Mouse (Mus musculus): ENCODE results near the gene Tbc1d22b. TPM values are rescaled to one million over a fixed set of nuclear protein-coding genes. Genes with fewer than 3 reads are reported as not detected.

Tbc1d22b gene
- total and polyA plus RNA-seq, 3 experiments = 8.0 to 53.8 (median 30.7) TPM

DNA sequence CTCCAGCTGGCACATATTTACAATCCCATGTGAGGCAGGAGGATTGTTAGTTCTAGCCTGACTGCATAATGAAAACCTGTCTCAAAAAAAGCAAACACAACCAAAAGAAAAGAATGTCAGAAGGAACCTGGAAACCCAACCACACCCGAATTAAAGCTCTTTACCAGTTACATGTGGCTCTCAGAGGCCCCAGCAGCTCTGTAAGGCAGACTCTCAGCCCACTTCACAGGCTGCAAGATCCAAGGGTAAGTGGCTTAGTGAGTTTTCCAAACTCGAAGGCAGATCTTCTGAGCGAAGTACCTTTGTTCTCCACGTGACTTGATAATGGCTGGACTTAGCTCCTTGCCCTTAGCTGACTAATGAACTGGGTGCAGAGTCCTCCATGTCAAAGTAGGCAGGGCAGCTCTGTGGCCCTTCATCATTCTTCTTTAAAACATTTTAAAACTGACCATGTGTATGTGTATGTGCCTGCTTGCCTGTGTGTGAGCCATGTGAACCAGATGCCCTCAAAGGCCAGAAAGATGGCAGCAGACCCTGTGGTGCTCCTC, 30.1 kb downstream of the Tbc1d22b start:
- Histone ChIP-seq H3K27me3 (ENCODE audit: control insufficient read depth in 1 of 2, insufficient read depth in 2 of 2, low read length in 2 of 2) (no peaks in the 10 kb centered on the region), H3K9ac (ENCODE audit: control insufficient read depth, low read depth, low read length, poor library complexity, severe bottlenecking) (no peak overlapping the region), H3K4me3 (ENCODE audit: control insufficient read depth in 1 of 2, insufficient read depth in 1 of 2, low read depth in 2 of 2, low read length in 2 of 2) (no peak overlapping the region), H3K79me2 (ENCODE audit: control insufficient read depth, insufficient read depth, low read length, poor library complexity) (no peaks in the 10 kb centered on the region), H3K4me1 (ENCODE audit: control insufficient read depth in 1 of 2, insufficient read depth in 2 of 2, low read length in 2 of 2) (no peaks in the 10 kb centered on the region), H3K9me3 (replicated peaks; ENCODE audit: insufficient read depth, low read length) (no peaks in the 10 kb centered on the region), H3K27ac (ENCODE audit: control insufficient read depth, low read depth, low read length) (no peak overlapping the region), H3K36me3 (ENCODE audit: control insufficient read depth in 1 of 2, insufficient read depth in 2 of 2, low read length in 2 of 2) (no peaks in the 10 kb centered on the region; a peak in 1 of 4 replicates)
- DNase-seq (ENCODE audit: low read depth, low spot score) = no peak
- TF ChIP-seq MAFK (IDR thresholded peaks at IDR 0.05; ENCODE audit: borderline replicate concordance, low read depth, low read length) (no peak), E2F4 (IDR thresholded peaks at IDR 0.05; ENCODE audit: borderline replicate concordance, low read depth, low read length) (no peak), RCOR1 (IDR thresholded peaks at IDR 0.05; ENCODE audit: low read depth, low read length) (no peak), POLR2AphosphoS2 (IDR thresholded peaks at IDR 0.05; ENCODE audit: low read length) (no peak), SIN3A (IDR thresholded peaks at IDR 0.05; ENCODE audit: low read length) (no peak), ZC3H11A (IDR thresholded peaks at IDR 0.05; ENCODE audit: low read depth, low read length) (no peak), TBP (IDR thresholded peaks at IDR 0.05; ENCODE audit: low read depth, low read length) (no peak)

DNA sequence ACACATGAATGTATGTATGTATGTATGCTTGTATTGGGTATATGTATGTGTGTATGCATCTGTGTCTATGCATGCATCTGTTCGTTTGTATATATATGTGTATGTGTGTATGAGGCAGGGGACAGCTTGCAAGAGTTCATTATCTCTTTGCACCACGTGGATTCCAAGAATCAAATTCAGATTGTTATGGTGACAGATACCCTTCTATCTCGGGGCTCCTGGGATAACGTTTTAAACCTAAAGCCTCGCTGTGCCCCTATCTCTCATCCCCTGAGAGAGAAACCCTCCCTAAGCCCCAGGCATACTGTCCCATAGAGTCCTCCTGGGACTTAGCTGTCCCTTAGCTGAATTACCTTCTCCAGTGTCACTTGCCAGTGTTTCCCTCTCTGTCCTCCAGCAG, 34.0 kb downstream of the Tbc1d22b start:
- Histone ChIP-seq H3K9ac (ENCODE audit: control insufficient read depth, low read depth, low read length, poor library complexity, severe bottlenecking) (no peak overlapping the region), H3K36me3 (ENCODE audit: control insufficient read depth in 1 of 2, insufficient read depth in 2 of 2, low read length in 2 of 2) (no peaks in the 10 kb centered on the region), H3K4me1 (ENCODE audit: control insufficient read depth in 1 of 2, insufficient read depth in 2 of 2, low read length in 2 of 2) (no peaks in the 10 kb centered on the region), H3K9me3 (replicated peaks; ENCODE audit: insufficient read depth, low read length) (no peaks in the 10 kb centered on the region), H3K4me3 (ENCODE audit: control insufficient read depth in 1 of 2, insufficient read depth in 1 of 2, low read depth in 2 of 2, low read length in 2 of 2) (no peak overlapping the region), H3K27ac (ENCODE audit: control insufficient read depth, low read depth, low read length) (no peak overlapping the region), H3K27me3 (ENCODE audit: control insufficient read depth in 1 of 2, insufficient read depth in 2 of 2, low read length in 2 of 2) (no peaks in the 10 kb centered on the region), H3K79me2 (ENCODE audit: control insufficient read depth, insufficient read depth, low read length, poor library complexity) (no peaks in the 10 kb centered on the region)
- no peak for DNase-seq (ENCODE audit: low read depth, low spot score)
- no peak for TF ChIP-seq POLR2AphosphoS5 (IDR thresholded peaks at IDR 0.05; ENCODE audit: borderline replicate concordance, low read depth, low read length)
- no peak for TF ChIP-seq USF1 (IDR thresholded peaks at IDR 0.05; ENCODE audit: low read depth, low read length)
- TF ChIP-seq NELFE (IDR thresholded peaks at IDR 0.05; ENCODE audit: low read depth, low read length) = no peak
- no peak for TF ChIP-seq ZKSCAN1 (IDR thresholded peaks at IDR 0.05; ENCODE audit: low read depth, low read length)
- no peak for TF ChIP-seq MYB (IDR thresholded peaks at IDR 0.05; ENCODE audit: low read depth, low read length)
- no peak for TF ChIP-seq MAFK (IDR thresholded peaks at IDR 0.05; ENCODE audit: borderline replicate concordance, low read depth, low read length)
- no peak for TF ChIP-seq POLR2AphosphoS2 (IDR thresholded peaks at IDR 0.05; ENCODE audit: low read length)

DNA sequence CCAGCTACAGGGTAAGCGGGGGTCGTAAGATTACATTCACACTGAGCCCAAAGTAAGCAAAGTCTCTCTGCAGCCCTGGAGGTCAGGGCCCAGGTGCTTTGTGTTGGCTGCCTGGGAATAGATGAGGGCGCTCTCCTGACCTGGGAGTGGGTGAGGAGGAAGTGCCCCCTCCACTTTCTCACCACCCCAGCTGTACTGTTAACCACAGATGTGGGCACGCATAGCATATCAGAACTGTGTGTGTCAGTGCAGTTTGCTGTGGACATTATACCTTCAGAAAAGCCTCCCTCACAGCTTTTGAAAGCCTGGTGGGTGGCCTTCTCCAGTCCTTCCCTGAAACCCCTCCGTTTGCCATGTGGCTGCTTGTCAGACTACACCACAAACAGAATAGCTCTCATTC, 34.7 kb downstream of the Tbc1d22b start:
- no peaks in the 10 kb centered on the region for H3K36me3 ChIP-seq (ENCODE audit: control insufficient read depth in 1 of 2, insufficient read depth in 2 of 2, low read length in 2 of 2)

More for the DNA sequence above, 34.7 kb downstream of the Tbc1d22b start:
- no peak for DNase-seq (ENCODE audit: low read depth, low spot score)
- Histone ChIP-seq H3K4me3 (ENCODE audit: control insufficient read depth in 1 of 2, insufficient read depth in 1 of 2, low read depth in 2 of 2, low read length in 2 of 2) (no peak overlapping the region), H3K79me2 (ENCODE audit: control insufficient read depth, insufficient read depth, low read length, poor library complexity) (no peaks in the 10 kb centered on the region), H3K27ac (ENCODE audit: control insufficient read depth, low read depth, low read length) (no peak overlapping the region), H3K27me3 (ENCODE audit: control insufficient read depth in 1 of 2, insufficient read depth in 2 of 2, low read length in 2 of 2) (no peaks in the 10 kb centered on the region), H3K9ac (ENCODE audit: control insufficient read depth, low read depth, low read length, poor library complexity, severe bottlenecking) (no peak overlapping the region), H3K9me3 (replicated peaks; ENCODE audit: insufficient read depth, low read length) (no peaks in the 10 kb centered on the region), H3K4me1 (ENCODE audit: control insufficient read depth in 1 of 2, insufficient read depth in 2 of 2, low read length in 2 of 2) (no peaks in the 10 kb centered on the region)
- TF ChIP-seq HCFC1 (IDR thresholded peaks at IDR 0.05; ENCODE audit: low read depth, low read length) (no peak), ZMIZ1 (IDR thresholded peaks at IDR 0.05; ENCODE audit: low read depth, low read length) (no peak), SIN3A (IDR thresholded peaks at IDR 0.05; ENCODE audit: low read length) (no peak), USF1 (IDR thresholded peaks at IDR 0.05; ENCODE audit: low read depth, low read length) (no peak), NELFE (IDR thresholded peaks at IDR 0.05; ENCODE audit: low read depth, low read length) (no peak), MAFK (IDR thresholded peaks at IDR 0.05; ENCODE audit: borderline replicate concordance, low read depth, low read length) (no peak), UBTF (IDR thresholded peaks at IDR 0.05; ENCODE audit: borderline replicate concordance, insufficient read depth, low read depth, low read length) (no peak), E2F4 (IDR thresholded peaks at IDR 0.05; ENCODE audit: borderline replicate concordance, low read depth, low read length) (no peak), SMC3 (IDR thresholded peaks at IDR 0.05; ENCODE audit: low read depth, low read length) (no peak), ELF1 (IDR thresholded peaks at IDR 0.05; ENCODE audit: low read depth, low read length) (no peak), USF2 (IDR thresholded peaks at IDR 0.05; ENCODE audit: borderline replicate concordance in 1 of 2, insufficient read depth in 1 of 2, low read depth in 1 of 2, low read length in 2 of 2) (no peak)

Data from MEL (cell line).